Mouse (Mus musculus) embryonic facial prominence, embryonic 12.5 days (tissue): ENCODE data around the gene Sbf2. TPM values are rescaled to one million over a fixed set of nuclear protein-coding genes. Genes with fewer than 3 reads are reported as not detected.

Experiments used
- ATAC-seq: fragments of 200-750 bp; cut with Nextera tagmentation; 2 replicates; pipeline ENCODE4 v1.8.0; 2017; ENCODE audit not compliant: insufficient number of reproducible peaks, insufficient read depth, low FRiP score, low TSS enrichment
- H3K27ac ChIP-seq: fragments of 300-500 bp; sonication (generic); 2 replicates; pipeline ENCODE4 v1.5.1; 2016; ENCODE audit warnings: mild to moderate bottlenecking
- H3K27me3 ChIP-seq: fragments of 300-500 bp; sonication (generic); 2 replicates; pipeline ENCODE4 v1.6.1; 2016; ENCODE audit warnings: mild to moderate bottlenecking, moderate library complexity
- H3K36me3 ChIP-seq: fragments of 300-500 bp; sonication (generic); 2 replicates; pipeline ENCODE4 v1.6.1; 2016; ENCODE audit warnings: mild to moderate bottlenecking
- H3K4me1 ChIP-seq: fragments of 300-500 bp; sonication (generic); 2 replicates; pipeline ENCODE4 v1.6.1; 2016
- H3K4me2 ChIP-seq: fragments of 300-500 bp; sonication (generic); replicated peaks from 2 replicates; pipeline ENCODE4 v1.6.1; 2016; ENCODE audit warnings: mild to moderate bottlenecking, moderate library complexity
- H3K4me3 ChIP-seq: fragments of 300-500 bp; sonication (generic); 2 replicates; pipeline ENCODE4 v1.5.1; 2016; ENCODE audit warnings: mild to moderate bottlenecking
- H3K9ac ChIP-seq: fragments of 300-500 bp; sonication (generic); 2 replicates; pipeline ENCODE4 v1.6.1; 2016; ENCODE audit warnings: mild to moderate bottlenecking, moderate library complexity
- H3K9me3 ChIP-seq: fragments of 300-500 bp; sonication (generic); 2 replicates; pipeline ENCODE4 v1.6.1; 2016; ENCODE audit warnings: mild to moderate bottlenecking, moderate library complexity
- WGBS: fragments of 180-500 bp; shearing (Covaris S2); methylation state at CpG from one replicate; pipeline ENCODE4 v1.1.7; 2016; 5-methylcytosine and 5-hydroxymethylcytosine counted together
- polyA plus RNA-seq: library from polyadenylated mRNA; unstranded; fragments of >200 nt; fragmentation: Nextera tagmentation; extraction: Ambion mirVana; gene quantifications from 2 replicates; pipeline ENCODE4 v1.2.1, GENCODE M21; 2016

Sbf2 gene
- polyA plus RNA-seq, 1 experiment from 2014 or later, result 35.2 TPM

GRCm38 (mm10) chr7:110372529-110372928 lies 242.2 kb downstream of the Sbf2 start:
- Histone ChIP-seq H3K27me3 (no peaks in the 10 kb centered on the region), H3K27ac (no peak overlapping the region), H3K9me3 (no peaks in the 10 kb centered on the region), H3K36me3 (peaks cover 25% of the 10 kb centered on the region), H3K9ac (no peak overlapping the region), H3K4me3 (no peak overlapping the region), H3K4me2 (no peak overlapping the region), H3K4me1 (no peaks in the 10 kb centered on the region)
- 82% methylated on average over 4 of the region's 4 CpGs for whole genome bisulfite sequencing
- ATAC-seq, result no peak

GRCm38 (mm10) chr7:110362005-110362404 lies 252.7 kb downstream of the Sbf2 start:
- no peak overlapping the region for H3K4me2 ChIP-seq
- no peak for ATAC-seq
- H3K27ac ChIP-seq, result no peak overlapping the region
- no peak overlapping the region for H3K4me3 ChIP-seq
- no peaks in the 10 kb centered on the region for H3K4me1 ChIP-seq
- no peak overlapping the region for H3K9ac ChIP-seq
- WGBS, result 94% methylated on average over 11 of the region's 11 CpGs
- H3K9me3 ChIP-seq, result no peaks in the 10 kb centered on the region
- H3K36me3 ChIP-seq, result peaks cover 22% of the 10 kb centered on the region
- H3K27me3 ChIP-seq, result no peaks in the 10 kb centered on the region

- H3K4me1 ChIP-seq, result no peaks in the 10 kb centered on the region
- WGBS, result 90% methylated on average over 1 of the region's 1 CpGs
- H3K9me3 ChIP-seq, result no peaks in the 10 kb centered on the region
- H3K27me3 ChIP-seq, result no peaks in the 10 kb centered on the region
- H3K9ac ChIP-seq, result no peak overlapping the region
- ATAC-seq, result no peak
- H3K36me3 ChIP-seq, result peaks cover 21% of the 10 kb centered on the region
- no peak overlapping the region for H3K4me2 ChIP-seq
- H3K27ac ChIP-seq, result no peak overlapping the region
- H3K4me3 ChIP-seq, result no peak overlapping the region
These were observed 253.2 kb downstream of the Sbf2 start for GRCm38 (mm10) chr7:110361516-110361915.

DNA sequence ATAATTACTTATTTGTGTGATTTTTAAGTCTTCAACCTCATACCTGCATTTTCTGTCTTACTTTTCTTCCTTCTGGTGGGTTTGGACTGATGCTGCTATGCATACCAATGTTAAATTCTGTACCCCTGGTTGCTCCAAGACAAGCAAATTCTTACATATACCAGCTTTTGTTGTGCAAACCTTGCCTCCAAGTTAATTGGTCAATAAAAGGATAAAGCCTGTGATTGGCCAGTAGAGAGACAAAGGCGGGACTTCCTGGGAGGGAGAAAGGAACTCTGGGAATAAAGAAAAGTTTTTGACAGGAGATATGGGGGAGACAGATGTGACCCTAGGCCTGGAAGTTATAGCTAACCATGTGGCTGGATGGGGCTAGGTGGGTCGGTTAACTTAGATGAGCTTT lies 255.3 kb downstream of the Sbf2 start:
- H3K9ac ChIP-seq, result no peak overlapping the region
- H3K36me3 ChIP-seq, result peaks cover 11% of the 10 kb centered on the region; the same call in 1 of the 2 replicates
- ATAC-seq, result no peak
- no peaks in the 10 kb centered on the region for H3K27me3 ChIP-seq
- WGBS, result 96% methylated on average over 2 of the region's 2 CpGs
- no peak overlapping the region for H3K27ac ChIP-seq
- H3K4me1 ChIP-seq, result no peaks in the 10 kb centered on the region
- no peaks in the 10 kb centered on the region for H3K9me3 ChIP-seq
- H3K4me2 ChIP-seq, result no peak overlapping the region
- no peak overlapping the region for H3K4me3 ChIP-seq

- WGBS, result 90% methylated on average over 2 of the region's 2 CpGs
- H3K36me3 ChIP-seq, result peaks cover 16% of the 10 kb centered on the region
- no peaks in the 10 kb centered on the region for H3K4me1 ChIP-seq
- no peak overlapping the region for H3K4me2 ChIP-seq
- no peak overlapping the region for H3K4me3 ChIP-seq
- no peak for ATAC-seq
- H3K27ac ChIP-seq, result no peak overlapping the region
- no peaks in the 10 kb centered on the region for H3K9me3 ChIP-seq
- no peak overlapping the region for H3K9ac ChIP-seq
- H3K27me3 ChIP-seq, result no peaks in the 10 kb centered on the region
These were observed 260.8 kb downstream of the Sbf2 start for GRCm38 (mm10) chr7:110353971-110354370.

- peaks cover 8% of the 10 kb centered on the region; the same call in 1 of the 2 replicates for H3K36me3 ChIP-seq
- no peaks in the 10 kb centered on the region for H3K9me3 ChIP-seq
- H3K4me1 ChIP-seq, result no peaks in the 10 kb centered on the region
- H3K27me3 ChIP-seq, result no peaks in the 10 kb centered on the region
- no peak overlapping the region for H3K4me2 ChIP-seq
- no peak for ATAC-seq
- H3K27ac ChIP-seq, result no peak overlapping the region
- 73% methylated on average over 1 of the region's 1 CpGs for WGBS
- no peak overlapping the region for H3K4me3 ChIP-seq
- no peak overlapping the region for H3K9ac ChIP-seq
These were observed 267.5 kb downstream of the Sbf2 start for GRCm38 (mm10) chr7:110347250-110347649.

DNA sequence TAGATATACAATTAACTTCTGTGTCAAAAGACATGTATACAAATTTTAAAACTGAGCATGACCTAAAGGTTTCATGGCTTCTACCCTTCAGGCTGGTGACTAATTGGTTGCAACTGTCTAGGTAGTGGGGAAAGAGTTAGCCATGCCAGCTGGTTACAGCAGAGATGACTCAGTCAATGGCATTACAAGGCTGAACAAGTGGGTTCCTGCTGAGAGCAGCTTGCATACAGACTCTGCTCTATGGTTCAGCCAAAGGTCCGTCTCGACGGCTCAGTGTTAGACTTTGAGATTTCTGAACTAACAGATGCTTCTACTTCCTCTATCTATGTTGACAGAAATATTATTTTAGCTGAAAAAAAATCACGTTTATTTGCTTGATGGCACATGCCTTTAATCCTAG lies 277.1 kb downstream of the Sbf2 start:
- no peak overlapping the region for H3K4me2 ChIP-seq
- 81% methylated on average over 4 of the region's 4 CpGs for WGBS
- no peak overlapping the region for H3K27ac ChIP-seq
- H3K4me1 ChIP-seq, result no peaks in the 10 kb centered on the region
- peaks cover 18% of the 10 kb centered on the region for H3K36me3 ChIP-seq
- no peak for ATAC-seq
- H3K27me3 ChIP-seq, result no peaks in the 10 kb centered on the region
- no peak overlapping the region for H3K9ac ChIP-seq
- no peaks in the 10 kb centered on the region for H3K9me3 ChIP-seq
- no peak overlapping the region for H3K4me3 ChIP-seq

- H3K4me3 ChIP-seq, result no peak overlapping the region
- H3K27ac ChIP-seq, result no peak overlapping the region
- peaks cover 57% of the 10 kb centered on the region for H3K36me3 ChIP-seq
- H3K4me1 ChIP-seq, result no peaks in the 10 kb centered on the region
- H3K4me2 ChIP-seq, result no peak overlapping the region
- H3K9me3 ChIP-seq, result no peaks in the 10 kb centered on the region
- 93% methylated on average over 5 of the region's 5 CpGs for WGBS
- no peaks in the 10 kb centered on the region for H3K27me3 ChIP-seq
- no peak for ATAC-seq
- no peak overlapping the region for H3K9ac ChIP-seq
These were observed 289.2 kb downstream of the Sbf2 start for GRCm38 (mm10) chr7:110325381-110326110.

GRCm38 (mm10) chr7:110324852-110325251 lies 289.9 kb downstream of the Sbf2 start:
- Histone ChIP-seq H3K9me3 (no peaks in the 10 kb centered on the region), H3K27me3 (no peaks in the 10 kb centered on the region), H3K9ac (no peak overlapping the region), H3K4me2 (no peak overlapping the region), H3K4me1 (0 out of 2 replicates have a peak, but pooled peaks cover 4% of the 10 kb centered on the region), H3K27ac (no peak overlapping the region), H3K36me3 (peaks cover 59% of the 10 kb centered on the region), H3K4me3 (no peak overlapping the region)
- WGBS, result 93% methylated on average over 1 of the region's 1 CpGs
- ATAC-seq, result no peak

DNA sequence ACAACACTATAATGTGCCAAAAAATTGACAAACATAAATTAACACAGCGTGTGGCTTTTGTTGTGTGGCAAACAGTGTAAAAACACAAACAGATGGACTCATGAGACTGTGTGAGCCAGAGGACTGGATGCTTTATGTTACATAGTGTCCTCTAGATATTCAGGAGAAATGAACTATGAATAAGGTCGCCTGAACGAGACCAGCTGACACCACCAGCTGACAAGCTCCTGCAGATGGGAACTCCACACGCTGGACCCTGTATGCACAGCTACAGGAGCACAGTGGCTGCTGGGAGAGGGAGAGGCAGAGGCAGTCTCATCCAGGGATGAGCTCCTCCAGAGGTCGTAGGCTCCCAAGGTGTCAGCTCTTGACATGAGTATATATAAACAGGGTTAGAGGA lies 293.6 kb downstream of the Sbf2 start:
- H3K9me3 ChIP-seq, result no peaks in the 10 kb centered on the region
- peaks cover 9% of the 10 kb centered on the region; the same call in 1 of the 2 replicates for H3K4me1 ChIP-seq
- 83% methylated on average over 5 of the region's 5 CpGs for whole genome bisulfite sequencing
- no peak overlapping the region for H3K4me3 ChIP-seq
- peaks cover 36% of the 10 kb centered on the region for H3K36me3 ChIP-seq
- H3K27ac ChIP-seq, result no peak overlapping the region
- H3K4me2 ChIP-seq, result no peak overlapping the region
- ATAC-seq, result no peak
- H3K9ac ChIP-seq, result no peak overlapping the region
- H3K27me3 ChIP-seq, result no peaks in the 10 kb centered on the region

DNA sequence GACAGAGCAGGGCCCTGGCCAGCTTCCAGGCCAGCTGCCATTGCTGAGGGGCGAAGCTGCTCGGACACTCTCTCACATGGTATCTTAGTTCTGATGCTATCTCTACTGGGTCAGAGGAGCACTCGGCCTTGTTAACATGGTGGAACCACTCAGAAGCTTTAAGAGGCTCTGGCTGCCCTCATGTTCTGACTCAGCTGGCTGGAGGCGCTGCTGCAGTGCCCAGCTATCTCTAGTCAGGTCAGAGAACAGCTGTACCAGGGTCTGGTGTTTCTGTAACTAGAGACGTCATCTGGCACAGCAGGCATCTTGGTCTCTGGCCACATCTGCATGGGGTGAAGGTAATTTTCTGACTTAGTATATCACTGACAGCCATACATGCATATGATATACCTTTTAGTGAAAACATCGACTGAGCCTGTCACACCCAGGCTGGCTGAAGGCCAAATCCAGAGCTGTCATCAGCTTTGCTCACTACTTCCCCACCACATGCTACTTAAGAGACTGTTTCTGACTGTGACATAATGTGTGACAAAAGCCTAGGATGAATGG lies 295.7 kb downstream of the Sbf2 start:
- WGBS, result 68% methylated on average over 6 of the region's 6 CpGs

GRCm38 (mm10) chr7:110317412-110317811 lies 297.3 kb downstream of the Sbf2 start:
- Histone ChIP-seq H3K36me3 (peaks cover 51% of the 10 kb centered on the region), H3K27ac (no peak overlapping the region), H3K9ac (no peak overlapping the region), H3K27me3 (no peaks in the 10 kb centered on the region), H3K4me2 (no peak overlapping the region), H3K4me1 (peaks cover 9% of the 10 kb centered on the region; the same call in 1 of the 2 replicates), H3K9me3 (no peaks in the 10 kb centered on the region), H3K4me3 (no peak overlapping the region)
- no peak for ATAC-seq
- 80% methylated on average over 4 of the region's 4 CpGs for WGBS

More for the DNA sequence above, 295.7 kb downstream of the Sbf2 start:
- peaks cover 41% of the 10 kb centered on the region for H3K36me3 ChIP-seq
- no peak overlapping the region for H3K4me2 ChIP-seq
- no peaks in the 10 kb centered on the region for H3K9me3 ChIP-seq
- H3K9ac ChIP-seq, result no peak overlapping the region
- no peaks in the 10 kb centered on the region for H3K27me3 ChIP-seq
- ATAC-seq, result peak; percentile 52; the same call in 1 of the 2 replicates
- H3K4me3 ChIP-seq, result no peak overlapping the region
- peak overlapping the region; percentile 54; the same call in 1 of the 2 replicates for H3K27ac ChIP-seq
- peaks cover 9% of the 10 kb centered on the region; the same call in 1 of the 2 replicates for H3K4me1 ChIP-seq
